Comparison of ENCODE assay signal across 11 mouse cellular contexts in genomic region chrX:105151872-105152461, GRCm38 (mm10). TPM values are rescaled to one million over a fixed set of nuclear protein-coding genes. Genes with fewer than 3 reads are reported as not detected.
DNase-seq lines count a peak whose midpoint lies in the region; ATAC-seq and TF ChIP-seq lines count a peak whose summit lies in the region.
"Had no signal": no experiment of that assay in that cellular context is flagged by ENCODE, and none has a peak within 500 bp of the region (broad histone marks: within the 10 kb centered on the region; RNA-seq: fewer than 3 reads in every experiment).

No protein-coding gene starts in this region.

- no peaks in the 10 kb centered on the region for H3K9me3 ChIP-seq in liver, embryonic 11.5 days (ENCODE audit: control insufficient read depth, low read length)
- no peaks in the 10 kb centered on the region for H3K9me3 ChIP-seq in liver, postnatal 0 days (ENCODE audit: low read length)
- no peaks in the 10 kb centered on the region for H3K9me3 ChIP-seq in embryonic facial prominence, embryonic 14.5 days (ENCODE audit: control insufficient read depth, low read length)
- no peaks in the 10 kb centered on the region for H3K9me3 ChIP-seq in hindbrain, embryonic 15.5 days
- no peaks in the 10 kb centered on the region for H3K9me3 ChIP-seq in neural tube, embryonic 12.5 days
- H3K9me3 ChIP-seq: liver, embryonic 15.5 days had no signal

- WGBS in liver, embryonic 11.5 days = 36% methylated on average over 14 of the region's 26 CpGs
- WGBS in liver, postnatal 0 days (ENCODE audit: insufficient replicate concordance) = 56% methylated on average over 22 of the region's 26 CpGs
- WGBS in embryonic facial prominence, embryonic 14.5 days = 53% methylated on average over 9 of the region's 26 CpGs
- 42% methylated on average over 13 of the region's 26 CpGs for WGBS in hindbrain, embryonic 15.5 days
- WGBS in neural tube, embryonic 12.5 days = 56% methylated on average over 19 of the region's 26 CpGs

- no peak for ATAC-seq in liver, embryonic 11.5 days (replicated peaks; ENCODE audit: low FRiP score)
- ATAC-seq in liver, postnatal 0 days = no peak
- ATAC-seq in embryonic facial prominence, embryonic 14.5 days (ENCODE audit: low read depth) = no peak
- ATAC-seq in hindbrain, embryonic 15.5 days (ENCODE audit: low FRiP score, low read depth) = peak; percentile 45; the same call in 1 of the 2 replicates
- peak; percentile 44; the same call in 1 of the 2 replicates for ATAC-seq in neural tube, embryonic 12.5 days (ENCODE audit: low FRiP score, low read depth)

- H3K4me1 ChIP-seq in liver, embryonic 11.5 days (replicated peaks; ENCODE audit: control insufficient read depth, insufficient read depth, low read length) = no peaks in the 10 kb centered on the region
- H3K4me1 ChIP-seq in liver, postnatal 0 days (ENCODE audit: insufficient read depth) = no peaks in the 10 kb centered on the region
- H3K4me1 ChIP-seq in embryonic facial prominence, embryonic 14.5 days (ENCODE audit: control insufficient read depth, insufficient read depth, low read length) = no peaks in the 10 kb centered on the region
- no peaks in the 10 kb centered on the region for H3K4me1 ChIP-seq in hindbrain, embryonic 15.5 days (replicated peaks)
- no peaks in the 10 kb centered on the region for H3K4me1 ChIP-seq in neural tube, embryonic 12.5 days
- H3K4me1 ChIP-seq: liver, embryonic 15.5 days had no signal

- H3K36me3 ChIP-seq in liver, embryonic 11.5 days (ENCODE audit: control insufficient read depth, insufficient read depth, low read length) = no peaks in the 10 kb centered on the region
- H3K36me3 ChIP-seq in liver, postnatal 0 days (replicated peaks; ENCODE audit: insufficient read depth, low read length) = no peaks in the 10 kb centered on the region
- H3K36me3 ChIP-seq in embryonic facial prominence, embryonic 14.5 days (ENCODE audit: control insufficient read depth, insufficient read depth, low read length) = no peaks in the 10 kb centered on the region
- H3K36me3 ChIP-seq in hindbrain, embryonic 15.5 days = no peaks in the 10 kb centered on the region
- H3K36me3 ChIP-seq in neural tube, embryonic 12.5 days = no peaks in the 10 kb centered on the region
- H3K36me3 ChIP-seq: liver, embryonic 15.5 days had no signal

- no peak overlapping the region for H3K4me3 ChIP-seq in liver, embryonic 11.5 days (ENCODE audit: low read depth, low read length)
- no peak overlapping the region for H3K4me3 ChIP-seq in liver, postnatal 0 days (ENCODE audit: low read depth, low read length)
- H3K4me3 ChIP-seq in embryonic facial prominence, embryonic 14.5 days (ENCODE audit: low read depth, low read length) = peak overlapping the region; percentile 21
- H3K4me3 ChIP-seq in hindbrain, embryonic 15.5 days = peak overlapping the region; percentile 21
- H3K4me3 ChIP-seq in neural tube, embryonic 12.5 days = no peak overlapping the region
- H3K4me3 ChIP-seq: liver, embryonic 15.5 days had no signal

- TF ChIP-seq CTCF in liver, postnatal 0 days (IDR thresholded peaks at IDR 0.05; ENCODE audit: low read depth) = no peak

- no peak overlapping the region for H3K27ac ChIP-seq in liver, embryonic 11.5 days (ENCODE audit: low read depth, low read length)
- no peak overlapping the region for H3K27ac ChIP-seq in liver, postnatal 0 days (ENCODE audit: low read depth)
- no peak overlapping the region for H3K27ac ChIP-seq in embryonic facial prominence, embryonic 14.5 days (replicated peaks; ENCODE audit: low read depth, low read length)
- no peak overlapping the region for H3K27ac ChIP-seq in hindbrain, embryonic 15.5 days (replicated peaks)
- H3K27ac ChIP-seq in neural tube, embryonic 12.5 days = no peak overlapping the region
- H3K27ac ChIP-seq: liver, embryonic 15.5 days had no signal

- H3K4me2 ChIP-seq in liver, embryonic 11.5 days = peak overlapping the region; percentile 17; the same call in 1 of the 2 replicates
- no peak overlapping the region for H3K4me2 ChIP-seq in liver, postnatal 0 days (ENCODE audit: low read depth, low read length)
- peak overlapping the region; percentile 33; the same call in 1 of the 2 replicates for H3K4me2 ChIP-seq in embryonic facial prominence, embryonic 14.5 days (ENCODE audit: low read depth, low read length)
- H3K4me2 ChIP-seq in hindbrain, embryonic 15.5 days = peak overlapping the region; percentile 44
- peak overlapping the region; percentile 16; the same call in 1 of the 2 replicates for H3K4me2 ChIP-seq in neural tube, embryonic 12.5 days (replicated peaks)
- H3K4me2 ChIP-seq: liver, embryonic 15.5 days had no signal

- no peak for DNase-seq in liver, embryonic 11.5 days (ENCODE audit: low spot score)
- DNase-seq in liver, postnatal 0 days = no peak
- DNase-seq in embryonic facial prominence, embryonic 14.5 days (ENCODE audit: low spot score) = no peak
- DNase-seq in adrenal gland, postnatal 25 days = no peak
- no peak for DNase-seq in spleen, postnatal 36 days (ENCODE audit: low spot score in 2 of 2)
- no peak for DNase-seq in spleen, postnatal 10 days (ENCODE audit: low spot score in 2 of 2)
- DNase-seq: kidney, adult 2 months; right cerebral cortex, postnatal 14 days had no signal

- H3K9ac ChIP-seq in liver, embryonic 11.5 days (ENCODE audit: low read depth, low read length) = no peak overlapping the region
- H3K9ac ChIP-seq in liver, postnatal 0 days (replicated peaks) = no peak overlapping the region
- no peak overlapping the region for H3K9ac ChIP-seq in embryonic facial prominence, embryonic 14.5 days (ENCODE audit: low read depth, low read length)
- H3K9ac ChIP-seq in hindbrain, embryonic 15.5 days = no peak overlapping the region
- H3K9ac ChIP-seq in neural tube, embryonic 12.5 days = no peak overlapping the region
- H3K9ac ChIP-seq: liver, embryonic 15.5 days had no signal

- peaks cover 2% of the 10 kb centered on the region for H3K27me3 ChIP-seq in liver, embryonic 11.5 days (replicated peaks; ENCODE audit: control insufficient read depth, insufficient read depth, low read length)
- H3K27me3 ChIP-seq in liver, postnatal 0 days (ENCODE audit: insufficient read depth, low read length) = no peaks in the 10 kb centered on the region
- 0 out of 2 replicates have a peak, but pooled peaks cover 6% of the 10 kb centered on the region for H3K27me3 ChIP-seq in embryonic facial prominence, embryonic 14.5 days (replicated peaks; ENCODE audit: control insufficient read depth, insufficient read depth, low read length)
- H3K27me3 ChIP-seq in hindbrain, embryonic 15.5 days = peaks cover 19% of the 10 kb centered on the region
- H3K27me3 ChIP-seq in neural tube, embryonic 12.5 days (replicated peaks) = 0 out of 2 replicates have a peak, but pooled peaks cover 2% of the 10 kb centered on the region

- TF ChIP-seq EP300 in liver, postnatal 0 days (IDR thresholded peaks at IDR 0.05; ENCODE audit: low read depth) = no peak

RNA-seq across cellular contexts. Expression of gene Magee1, which starts 31.8 kb away (rescaled TPM):
- 5.5 and 6.3 TPM in 2 replicates for polyA plus RNA-seq in liver, embryonic 11.5 days (2014; fragmentation: Nextera tagmentation; extraction: Ambion mirVana)
- polyA plus RNA-seq in liver, postnatal 0 days (2015; fragmentation: Nextera tagmentation; extraction: Ambion mirVana) = 1.5 and 1.6 TPM in 2 replicates
- polyA plus RNA-seq in embryonic facial prominence, embryonic 14.5 days (2014; fragmentation: Nextera tagmentation; extraction: Ambion mirVana) = 18.6 and 19.0 TPM in 2 replicates
- polyA plus RNA-seq in hindbrain, embryonic 15.5 days (2015; fragmentation: Nextera tagmentation; extraction: Ambion mirVana) = 234 and 241 TPM in 2 replicates
- 96.8 and 103 TPM in 2 replicates for polyA plus RNA-seq in neural tube, embryonic 12.5 days (2016; fragmentation: Nextera tagmentation; extraction: Ambion mirVana)
- total RNA-seq in adrenal gland, postnatal 25 days (2021) = 13.6 and 13.9 TPM in 2 replicates

Comparison
In these comparisons a context has a peak if more than half of its experiments do, and no peak if none do; other contexts are left out.
1. ATAC-seq: peak in hindbrain, embryonic 15.5 days (single experiment) and neural tube, embryonic 12.5 days (single experiment); none in liver, embryonic 11.5 days (single experiment), liver, postnatal 0 days (single experiment) and embryonic facial prominence, embryonic 14.5 days (single experiment).
2. H3K4me3 ChIP-seq: peak in embryonic facial prominence, embryonic 14.5 days (single experiment) and hindbrain, embryonic 15.5 days (single experiment); none in liver, embryonic 11.5 days (single experiment), liver, postnatal 0 days (single experiment) and neural tube, embryonic 12.5 days (single experiment).